Mouse (Mus musculus) liver, embryonic 16.5 days (tissue): ENCODE measurements around the gene Ralb. TPM values are rescaled to one million over a fixed set of nuclear protein-coding genes. Genes with fewer than 3 reads are reported as not detected.

Experiments used
- ATAC-seq: fragments of 200-750 bp; cut with Nextera tagmentation; 2 replicates; pipeline ENCODE4 v1.8.0; 2017; ENCODE audit warnings: low read depth, mild to moderate bottlenecking, moderate number of reproducible peaks, moderate library complexity
- H3K27ac ChIP-seq: fragments of 300-500 bp; sonication (generic); 2 replicates; pipeline ENCODE4 v1.5.1; 2014; ENCODE audit warnings: mild to moderate bottlenecking, low read length
- H3K27me3 ChIP-seq: fragments of 300-500 bp; sonication (generic); 2 replicates; pipeline ENCODE4 v1.6.1; 2014; ENCODE audit warnings: low read depth, low read length, mixed read lengths; ENCODE audit not compliant: control insufficient read depth, insufficient read depth
- H3K36me3 ChIP-seq: fragments of 300-500 bp; sonication (generic); 2 replicates; pipeline ENCODE4 v1.6.1; 2014; ENCODE audit warnings: mild to moderate bottlenecking; ENCODE audit not compliant: control insufficient read depth, insufficient read depth
- H3K4me1 ChIP-seq: fragments of 300-500 bp; sonication (generic); 2 replicates; pipeline ENCODE4 v1.6.1; 2014; ENCODE audit warnings: low read depth, low read length, mixed read lengths; ENCODE audit not compliant: control insufficient read depth
- H3K4me2 ChIP-seq: fragments of 300-500 bp; sonication (generic); 2 replicates; pipeline ENCODE4 v1.6.1; 2014; ENCODE audit warnings: low read depth, low read length, mixed read lengths
- H3K4me3 ChIP-seq: fragments of 300-500 bp; sonication (generic); 2 replicates; pipeline ENCODE4 v1.5.1; 2014; ENCODE audit warnings: low read depth, mild to moderate bottlenecking, low read length
- H3K9ac ChIP-seq: fragments of 300-500 bp; sonication (generic); 2 replicates; pipeline ENCODE4 v1.6.1; 2014; ENCODE audit warnings: low read depth, low read length
- H3K9me3 ChIP-seq: fragments of 300-500 bp; sonication (generic); replicated peaks from 2 replicates; pipeline ENCODE4 v1.6.1; 2016; ENCODE audit warnings: low read length; ENCODE audit not compliant: control insufficient read depth
- WGBS: fragments of 180-500 bp; shearing (Covaris S2); extraction: QIAGEN DNeasy Blood & Tissue Kit; methylation state at CpG from one replicate; pipeline ENCODE4 v1.1.7; 2014; ENCODE audit not compliant: insufficient replicate concordance; 5-methylcytosine and 5-hydroxymethylcytosine counted together
- polyA plus RNA-seq: library from polyadenylated mRNA; unstranded; fragments of >200 nt; fragmentation: Nextera tagmentation; extraction: Ambion mirVana; gene quantifications from 2 replicates; pipeline ENCODE4 v1.2.1, GENCODE M21; 2015

The Ralb gene
- polyA plus RNA-seq, 1 experiment from 2014 or later: 40.5 TPM

- H3K27ac ChIP-seq: no peak overlapping the region
- H3K9me3 ChIP-seq: no peaks in the 10 kb centered on the region
- no peak overlapping the region for H3K4me3 ChIP-seq
- ATAC-seq: no peak
- H3K4me1 ChIP-seq: no peaks in the 10 kb centered on the region; the same call in 1 of the 2 replicates
- H3K9ac ChIP-seq: no peak overlapping the region
- WGBS: 27% methylated on average over 4 of the region's 4 CpGs
- no peaks in the 10 kb centered on the region for H3K27me3 ChIP-seq
- peaks cover 8% of the 10 kb centered on the region for H3K36me3 ChIP-seq
- H3K4me2 ChIP-seq: no peak overlapping the region
Observed at GRCm38 (mm10) chr1:119479641-119480040, 25.0 kb downstream of the Ralb start.

GRCm38 (mm10) chr1:119476905-119477353, 27.7 kb downstream of the Ralb start:
- ATAC-seq: no peak
- Histone ChIP-seq H3K36me3 (peaks cover 5% of the 10 kb centered on the region), H3K27me3 (no peaks in the 10 kb centered on the region), H3K4me3 (no peak overlapping the region), H3K9me3 (no peaks in the 10 kb centered on the region), H3K4me2 (no peak overlapping the region), H3K9ac (no peak overlapping the region), H3K27ac (no peak overlapping the region), H3K4me1 (peaks cover 11% of the 10 kb centered on the region)
- 22% methylated on average over 7 of the region's 7 CpGs for WGBS

- Histone ChIP-seq H3K9me3 (no peaks in the 10 kb centered on the region), H3K4me3 (no peak overlapping the region), H3K4me1 (peaks cover 11% of the 10 kb centered on the region), H3K4me2 (no peak overlapping the region), H3K9ac (no peak overlapping the region), H3K36me3 (peaks cover 3% of the 10 kb centered on the region; the same call in 1 of the 2 replicates), H3K27me3 (no peaks in the 10 kb centered on the region), H3K27ac (no peak overlapping the region)
- peak; percentile 30; the same call in 1 of the 2 replicates for ATAC-seq
- 63% methylated on average over 7 of the region's 7 CpGs for WGBS
Observed at GRCm38 (mm10) chr1:119474671-119475070, 29.9 kb downstream of the Ralb start.

DNA sequence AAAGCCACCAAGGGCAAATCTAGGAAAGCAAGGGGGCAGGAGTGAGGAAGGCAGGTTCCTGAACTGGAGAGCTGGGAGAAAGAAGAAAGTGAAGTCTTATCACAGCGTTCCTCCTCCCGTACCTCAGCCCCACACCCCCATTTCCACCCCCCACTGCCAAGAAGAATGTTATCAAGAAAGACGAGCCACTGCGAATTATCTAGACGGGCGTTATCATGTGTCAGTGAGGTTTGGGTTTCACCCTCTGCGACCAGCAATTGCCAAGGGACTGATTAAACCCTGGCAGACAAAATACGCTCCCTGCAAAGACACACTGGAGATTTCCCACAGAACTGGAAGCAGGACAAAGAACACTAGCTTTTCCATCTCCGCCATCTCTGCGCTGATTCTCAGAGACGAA, 31.9 kb downstream of the Ralb start:
- H3K9me3 ChIP-seq: no peaks in the 10 kb centered on the region
- H3K27ac ChIP-seq: no peak overlapping the region
- ATAC-seq: peak; percentile 53; the same call in 1 of the 2 replicates
- H3K4me3 ChIP-seq: no peak overlapping the region
- no peak overlapping the region for H3K9ac ChIP-seq
- peaks cover 11% of the 10 kb centered on the region for H3K4me1 ChIP-seq
- H3K27me3 ChIP-seq: no peaks in the 10 kb centered on the region
- H3K36me3 ChIP-seq: peaks cover 3% of the 10 kb centered on the region; the same call in 1 of the 2 replicates
- H3K4me2 ChIP-seq: no peak overlapping the region
- WGBS: 35% methylated on average over 11 of the region's 11 CpGs

- no peak for ATAC-seq
- Histone ChIP-seq H3K36me3 (peaks cover 3% of the 10 kb centered on the region; the same call in 1 of the 2 replicates), H3K27me3 (no peaks in the 10 kb centered on the region), H3K27ac (no peak overlapping the region), H3K9me3 (no peaks in the 10 kb centered on the region), H3K4me3 (no peak overlapping the region), H3K4me2 (no peak overlapping the region), H3K4me1 (peaks cover 11% of the 10 kb centered on the region), H3K9ac (no peak overlapping the region)
- 66% methylated on average over 14 of the region's 14 CpGs for WGBS
Observed at GRCm38 (mm10) chr1:119471793-119472396, 32.7 kb downstream of the Ralb start.

DNA sequence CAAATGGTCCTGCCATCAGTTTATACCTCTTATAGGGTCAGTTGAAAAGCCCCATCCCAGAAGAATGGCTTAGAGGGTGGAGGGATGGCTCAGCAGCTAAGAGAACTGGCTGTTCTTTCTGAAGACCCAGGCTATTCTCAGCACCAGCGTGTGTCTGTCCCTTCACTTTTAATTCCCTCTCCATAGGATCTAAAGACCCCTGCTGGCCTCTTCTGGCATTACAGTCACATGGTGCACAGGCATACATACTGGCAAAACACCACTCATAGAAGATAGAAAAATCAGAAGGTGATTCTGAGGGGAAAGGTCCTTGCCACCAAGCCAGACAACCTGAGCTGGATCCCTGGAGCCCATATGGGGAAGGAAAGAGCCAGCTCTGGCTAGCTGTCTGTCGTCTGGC, 41.2 kb downstream of the Ralb start:
- 33% methylated on average over 2 of the region's 2 CpGs for WGBS
- no peak for ATAC-seq
- no peak overlapping the region for H3K4me2 ChIP-seq

GRCm38 (mm10) chr1:119460062-119460461, 44.5 kb downstream of the Ralb start:
- Histone ChIP-seq H3K27ac (no peak overlapping the region), H3K4me3 (no peak overlapping the region), H3K9me3 (no peaks in the 10 kb centered on the region), H3K4me1 (no peaks in the 10 kb centered on the region), H3K36me3 (no peaks in the 10 kb centered on the region), H3K27me3 (peaks cover 7% of the 10 kb centered on the region; the same call in 1 of the 2 replicates), H3K9ac (no peak overlapping the region), H3K4me2 (no peak overlapping the region)
- WGBS: 75% methylated on average over 2 of the region's 2 CpGs
- no peak for ATAC-seq

More for the DNA sequence above, 41.2 kb downstream of the Ralb start:
- Histone ChIP-seq H3K27ac (no peak overlapping the region), H3K9ac (no peak overlapping the region), H3K27me3 (no peaks in the 10 kb centered on the region), H3K4me1 (no peaks in the 10 kb centered on the region), H3K4me3 (no peak overlapping the region), H3K9me3 (no peaks in the 10 kb centered on the region), H3K36me3 (no peaks in the 10 kb centered on the region)

DNA sequence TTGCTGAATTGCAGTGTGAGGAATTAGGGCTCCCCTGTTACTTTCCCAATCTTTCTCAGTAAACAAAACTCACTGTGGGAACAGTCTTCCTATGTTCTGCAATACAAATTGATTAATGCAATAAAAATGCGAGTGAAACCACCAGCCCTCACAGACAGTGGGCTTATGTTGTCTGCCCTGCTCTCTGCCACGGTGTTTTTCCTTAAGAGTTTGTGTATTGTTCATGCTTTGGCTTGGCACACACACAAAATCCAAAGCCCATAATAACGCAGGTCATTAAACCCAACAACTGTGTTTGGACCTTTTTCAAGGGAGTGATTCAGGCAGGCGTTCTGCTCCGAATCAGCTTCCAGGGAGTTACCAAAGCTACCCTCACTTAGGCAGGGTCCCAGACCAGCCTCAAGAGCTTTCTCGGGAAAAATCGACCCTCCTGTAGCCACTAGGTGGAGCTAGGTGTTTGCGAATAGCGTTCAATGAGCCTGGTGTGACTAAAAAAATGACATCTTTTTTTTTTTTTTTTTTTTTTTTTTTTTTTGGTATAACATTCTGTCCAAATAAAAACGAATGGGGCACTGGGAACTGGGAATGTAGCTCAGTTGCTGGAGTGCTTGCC, 46.5 kb downstream of the Ralb start:
- H3K36me3 ChIP-seq: no peaks in the 10 kb centered on the region
- peaks cover 7% of the 10 kb centered on the region; the same call in 1 of the 2 replicates for H3K27me3 ChIP-seq
- H3K27ac ChIP-seq: no peak overlapping the region
- no peaks in the 10 kb centered on the region for H3K9me3 ChIP-seq
- WGBS: 8% methylated on average over 10 of the region's 10 CpGs
- no peak overlapping the region for H3K4me2 ChIP-seq
- ATAC-seq: no peak
- H3K4me3 ChIP-seq: no peak overlapping the region
- no peak overlapping the region for H3K9ac ChIP-seq
- no peaks in the 10 kb centered on the region for H3K4me1 ChIP-seq

GRCm38 (mm10) chr1:119457528-119457855, 47.1 kb downstream of the Ralb start:
- Histone ChIP-seq H3K9ac (no peak overlapping the region), H3K27me3 (peaks cover 7% of the 10 kb centered on the region; the same call in 1 of the 2 replicates), H3K4me3 (no peak overlapping the region), H3K27ac (no peak overlapping the region), H3K36me3 (no peaks in the 10 kb centered on the region), H3K4me2 (peak overlapping the region; percentile 21; the same call in 1 of the 2 replicates), H3K9me3 (no peaks in the 10 kb centered on the region), H3K4me1 (no peaks in the 10 kb centered on the region)
- WGBS: 30% methylated on average over 5 of the region's 5 CpGs
- ATAC-seq: no peak
